Mouse (Mus musculus) cortical plate, adult 2 months (tissue): Measurements from ENCODE around the gene Ubac1.

Source experiments
- CTCF ChIP-seq: fragments of 200-500 bp; IDR thresholded peaks from 2 replicates; pipeline ENCODE4 v1.5.1; 2011; ENCODE audit warnings: mild to moderate bottlenecking, control low read depth, low read length; ENCODE audit not compliant: insufficient read depth; ENCODE audit errors: extremely low read depth
- POLR2A ChIP-seq: fragments of 200-500 bp; IDR thresholded peaks from 2 replicates; pipeline ENCODE4 v1.6.1; 2011; ENCODE audit warnings: mild to moderate bottlenecking, low read length, control low read depth; ENCODE audit not compliant: insufficient read depth; ENCODE audit errors: extremely low read depth

DNA sequence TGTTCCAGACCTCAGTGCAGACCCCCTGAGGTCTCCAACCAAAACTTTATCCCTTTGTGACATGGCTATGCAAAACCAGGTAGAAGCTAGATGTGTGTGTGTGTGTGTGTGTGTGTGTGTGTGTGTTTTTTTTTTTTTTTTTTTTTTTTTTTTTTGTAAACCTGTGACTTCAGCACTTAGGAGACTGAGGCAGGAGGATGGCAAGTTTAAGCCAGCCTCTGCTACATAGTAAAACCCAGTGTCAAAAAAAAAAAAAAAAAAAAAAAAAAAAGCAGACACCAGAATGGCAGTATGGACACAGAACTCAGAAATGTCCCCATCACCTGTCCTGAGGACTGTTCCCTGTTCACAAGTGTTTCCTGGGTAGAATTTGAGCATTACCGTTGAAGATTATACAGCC lies 31.9 kb downstream of the Ubac1 start:
- TF ChIP-seq CTCF (no peak), POLR2A (no peak)
